Mouse (Mus musculus): ENCODE data around the gene Exoc5.
A peak's percentile ranks its signal among the peaks of the same experiment; 100 is the strongest.
"Not testable (repeated sequence)": the region's sequence is repeated elsewhere in the genome, so short reads cannot be mapped to it uniquely, and the experiment has no call there.

Exoc5 gene

DNA sequence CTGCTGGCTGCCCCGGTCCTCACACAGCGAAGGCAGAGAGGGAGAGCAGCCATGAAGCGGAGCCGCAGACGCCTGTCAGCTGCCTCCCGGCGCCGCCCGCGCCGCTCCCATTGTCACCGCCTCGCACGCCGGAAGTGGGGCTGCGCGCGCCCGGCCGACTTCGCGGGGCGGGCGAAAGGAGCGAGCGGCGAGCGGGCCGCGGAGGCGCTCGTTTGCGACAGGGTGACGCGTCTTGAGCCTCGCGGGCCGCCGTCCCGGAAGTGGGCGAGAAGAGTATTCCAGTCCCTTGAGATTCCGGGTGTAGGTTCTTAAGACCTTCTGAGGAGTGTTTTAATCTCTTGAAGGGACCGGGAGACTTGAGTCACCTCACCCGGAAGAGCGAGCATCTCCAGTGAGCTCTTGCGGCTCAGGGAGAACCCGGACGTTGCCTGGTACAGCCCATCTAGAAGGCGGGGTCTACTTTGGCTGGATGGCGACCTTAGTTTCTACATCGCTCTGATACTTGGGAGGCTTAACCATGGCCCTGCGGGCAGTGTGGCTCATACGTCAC lies at the start of gene Exoc5:
Exoc5 (minus strand) TSS at position 380 of the 550 bp plus-strand sequence.
- peak; percentile 95 for DNase-seq (ENCODE audit: low spot score)

- DNase-seq (ENCODE audit: low spot score) = not testable (repeated sequence)
These were observed 25.3 kb upstream of the Exoc5 start for GRCm38 (mm10) chr14:49091755-49092154.

DNA sequence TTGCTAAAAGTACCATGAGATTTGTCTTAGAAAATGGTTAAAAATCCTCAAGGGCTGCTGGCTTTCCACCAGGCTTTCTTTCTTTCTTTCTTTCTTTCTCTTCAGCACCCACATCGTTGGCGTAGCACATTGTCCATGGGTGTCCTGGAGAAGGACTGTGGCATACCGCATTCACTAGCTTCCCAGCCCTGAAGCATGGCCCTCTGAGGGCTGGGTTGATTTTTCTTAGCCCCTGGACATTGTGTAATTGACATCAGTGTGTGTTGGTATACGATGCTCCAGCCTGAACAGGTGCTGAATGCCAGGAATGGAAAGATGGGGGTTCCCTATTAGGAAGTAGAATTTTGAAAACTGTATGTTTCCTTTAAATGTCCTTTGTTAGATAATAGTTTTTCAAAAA lies 24.8 kb upstream of the Exoc5 start:
- no peak for DNase-seq (ENCODE audit: low spot score)

- no peak for DNase-seq (ENCODE audit: low spot score)
These were observed 23.6 kb upstream of the Exoc5 start for GRCm38 (mm10) chr14:49090102-49090501.

GRCm38 (mm10) chr14:49089461-49090058 lies 23.1 kb upstream of the Exoc5 start:
- DNase-seq (ENCODE audit: low spot score) = no peak

GRCm38 (mm10) chr14:49088155-49089048 lies 21.9 kb upstream of the Exoc5 start:
- DNase-seq (ENCODE audit: low spot score) = no peak

GRCm38 (mm10) chr14:49086522-49086921 lies 20.1 kb upstream of the Exoc5 start:
- no peak for DNase-seq (ENCODE audit: low spot score)

DNA sequence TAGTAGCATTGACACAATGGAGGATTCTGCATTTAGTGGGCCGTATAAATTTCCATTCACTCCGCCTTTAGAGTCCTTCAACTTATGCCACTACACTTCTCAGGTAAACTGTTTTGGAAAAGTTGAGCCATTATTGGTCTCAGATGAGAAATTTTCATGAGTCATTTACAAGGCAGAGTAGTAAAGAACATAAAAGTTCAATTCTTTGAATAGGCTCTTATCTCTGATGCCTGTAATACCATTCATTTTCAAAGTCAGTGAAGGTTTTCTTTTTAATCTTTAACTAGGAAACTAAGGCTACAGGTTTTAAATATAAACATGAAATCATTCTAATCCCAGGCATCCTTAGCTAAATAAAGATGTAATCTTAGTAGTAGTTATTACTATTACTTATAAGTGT lies 12.4 kb upstream of the Exoc5 start:
- DNase-seq (ENCODE audit: low spot score) = no peak

GRCm38 (mm10) chr14:49074361-49074760 lies 7.9 kb upstream of the Exoc5 start:
- DNase-seq (ENCODE audit: low spot score) = no peak

DNA sequence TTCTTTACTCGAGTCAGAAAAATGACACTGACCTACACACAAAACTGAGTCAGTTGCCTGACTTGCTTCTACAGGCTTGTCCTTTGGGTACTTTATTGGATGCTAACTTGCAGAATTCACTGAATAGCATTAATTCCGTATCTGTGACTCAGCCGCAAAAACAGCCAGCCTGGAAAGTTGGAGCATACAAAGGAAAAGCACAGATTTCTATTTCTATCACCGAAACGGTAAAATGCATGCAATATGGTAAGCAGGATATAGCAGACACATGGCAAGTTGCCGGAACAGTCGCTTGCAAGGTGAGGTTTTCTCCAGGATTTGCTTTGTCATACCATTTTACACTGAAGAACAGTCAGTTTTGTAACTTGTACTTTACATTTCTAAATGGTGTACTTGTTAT lies 7.4 kb upstream of the Exoc5 start:
- DNase-seq (ENCODE audit: low spot score) = no peak

DNA sequence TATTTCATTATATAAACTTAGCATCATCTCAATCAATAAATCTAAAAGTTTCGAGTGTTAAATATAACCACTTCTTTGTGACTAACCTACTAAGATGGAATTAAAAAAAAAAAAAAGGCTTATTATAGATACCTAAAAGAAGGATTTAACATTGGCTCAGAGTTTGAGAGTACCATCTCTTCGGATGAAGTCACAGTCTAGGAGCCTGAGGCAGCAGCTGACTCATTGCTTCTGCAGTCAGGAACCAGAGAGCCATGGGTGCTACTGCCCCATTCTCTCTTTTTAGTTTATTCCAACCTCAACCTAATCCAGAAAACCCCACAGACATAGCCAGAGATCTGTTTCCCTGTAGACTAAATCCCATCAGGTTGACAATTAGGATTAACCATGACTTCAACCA lies 6.4 kb upstream of the Exoc5 start:
- DNase-seq (ENCODE audit: low spot score) = no peak

GRCm38 (mm10) chr14:49065529-49066273 lies 752 bp downstream of the Exoc5 start, which contains the start of gene Ap5m1:
TSS of gene Ap5m1 (plus strand) at chr14:49066097.
- peak; percentile 69 for DNase-seq (ENCODE audit: low spot score)

GRCm38 (mm10) chr14:49063838-49064237 lies 2.6 kb downstream of the Exoc5 start:
- no peak for DNase-seq (ENCODE audit: low spot score)

- DNase-seq (ENCODE audit: low spot score) = no peak
These were observed 17.0 kb downstream of the Exoc5 start for GRCm38 (mm10) chr14:49049492-49049891.

- no peak for DNase-seq (ENCODE audit: low spot score)
These were observed 20.8 kb downstream of the Exoc5 start for GRCm38 (mm10) chr14:49045610-49046009.

DNA sequence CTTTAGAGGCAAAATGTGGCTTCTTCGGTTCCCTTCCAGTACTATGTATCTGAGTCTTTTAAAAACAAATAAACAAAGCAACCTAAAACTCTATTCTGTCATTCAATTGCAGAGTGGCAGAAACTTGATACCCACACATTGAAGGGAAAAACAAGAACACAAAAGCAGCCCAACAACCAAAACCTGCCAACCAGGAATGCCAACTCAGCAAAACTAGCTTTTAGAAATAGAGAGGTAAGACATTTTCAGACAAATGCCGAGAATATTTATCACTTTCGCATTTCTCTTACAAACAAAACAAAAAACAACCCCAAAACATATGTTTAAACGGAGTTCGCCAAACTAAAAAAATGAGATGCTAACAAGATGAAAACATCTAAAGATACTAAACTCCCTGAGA lies 37.5 kb downstream of the Exoc5 start:
- DNase-seq (ENCODE audit: low spot score) = no peak

DNA sequence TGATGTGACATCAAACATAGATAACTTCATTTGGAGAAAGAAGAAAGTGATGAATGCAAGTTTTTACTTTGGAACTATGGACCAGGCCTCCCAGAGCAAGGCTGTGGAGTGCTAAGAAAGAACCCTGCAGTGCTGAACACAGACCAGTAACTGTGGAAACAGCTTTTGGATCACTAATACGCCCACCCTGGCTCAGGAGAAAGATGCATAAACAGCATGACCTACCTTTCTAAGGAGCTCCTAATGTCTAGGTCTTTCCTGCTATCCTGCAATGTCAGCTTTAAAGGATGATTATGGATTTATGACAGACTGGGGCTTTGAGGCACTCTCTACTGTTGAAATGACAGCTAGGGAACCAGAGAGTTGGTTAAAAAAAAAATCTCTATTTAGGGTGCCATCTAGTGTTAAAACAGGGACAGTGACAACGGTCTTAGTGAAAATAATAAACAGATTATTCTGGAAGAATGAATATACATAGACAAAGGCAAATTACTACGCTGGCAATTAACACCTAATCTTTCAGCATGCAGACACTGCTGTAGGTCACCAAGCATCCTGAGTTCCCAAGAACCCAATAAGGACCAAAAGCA lies 38.6 kb downstream of the Exoc5 start:
- no peak for DNase-seq (ENCODE audit: low spot score)

DNA sequence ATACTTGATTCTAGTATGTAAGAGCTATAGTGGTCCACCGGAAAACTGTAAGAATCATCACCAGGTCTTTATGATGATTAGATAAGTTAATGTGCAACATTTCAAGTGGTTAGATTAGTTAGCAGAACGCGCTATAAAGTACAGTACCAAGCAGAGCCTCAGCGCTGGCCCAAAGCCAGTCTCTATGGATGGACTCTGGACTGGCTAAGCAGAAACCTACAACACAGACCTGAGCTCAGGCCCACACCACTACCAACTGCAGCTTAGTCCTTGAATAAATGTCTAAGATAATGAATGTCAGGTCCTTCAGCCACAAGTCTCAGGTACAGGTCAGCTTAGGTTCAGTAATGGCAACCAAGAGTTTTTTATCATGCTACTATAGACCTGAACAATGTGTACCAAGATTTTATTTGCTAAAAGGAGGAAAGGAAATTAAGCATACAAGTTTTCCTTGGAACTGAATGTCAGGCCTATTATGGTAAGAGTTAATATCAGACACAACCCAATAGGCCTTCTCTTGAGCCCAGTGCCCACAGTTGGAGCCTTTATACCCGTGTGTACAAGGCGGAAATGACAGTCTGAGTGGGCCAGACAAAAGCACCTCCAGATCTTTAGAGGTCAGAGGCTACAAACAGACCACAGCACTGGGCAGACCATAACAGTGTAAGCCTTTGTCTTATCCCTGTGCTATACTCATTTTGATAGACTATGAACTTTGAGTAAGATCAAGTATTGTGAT lies 39.2 kb downstream of the Exoc5 start:
- DNase-seq (ENCODE audit: low spot score) = no peak

DNA sequence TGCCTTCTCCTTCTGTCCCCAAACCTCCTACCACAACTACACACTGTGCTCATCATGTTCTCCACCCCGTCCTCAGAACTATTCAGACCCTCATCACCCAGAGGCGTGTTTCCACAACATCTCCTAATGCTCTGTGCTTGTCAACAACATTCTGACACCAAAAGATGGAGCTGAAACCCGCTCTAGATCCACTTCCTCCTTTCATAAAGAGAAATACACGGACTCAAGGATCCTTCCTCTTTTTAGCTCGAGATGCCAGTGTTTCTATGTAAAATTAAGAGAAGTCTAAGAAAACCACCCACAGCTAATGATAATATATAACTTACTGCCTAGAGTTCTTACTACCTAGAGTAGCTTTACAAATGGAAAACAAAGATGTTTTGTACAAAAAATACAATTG lies 46.7 kb downstream of the Exoc5 start:
- DNase-seq (ENCODE audit: low spot score) = no peak

- no peak for DNase-seq (ENCODE audit: low spot score)
These were observed 57.9 kb downstream of the Exoc5 start for GRCm38 (mm10) chr14:49008399-49009189.

Measured in testis, postnatal 14 days (tissue).